ENCODE assay signal across 8 mouse cellular contexts in genomic region chr12:21286243-21286622, GRCm38 (mm10). TPM values are rescaled to one million over a fixed set of nuclear protein-coding genes. Genes with fewer than 3 reads are reported as not detected.
DNase-seq lines count a peak whose midpoint lies in the region; ATAC-seq and TF ChIP-seq lines count a peak whose summit lies in the region.

Itgb1bp1 (minus strand) TSS chr12:21286284.

- TF ChIP-seq CTCF in cerebellum, adult 2 months (IDR thresholded peaks at IDR 0.05; ENCODE audit: borderline replicate concordance, insufficient read depth, low read depth, low read length), result no peak
- no peak for TF ChIP-seq CTCF in forebrain, postnatal 0 days (IDR thresholded peaks at IDR 0.05; ENCODE audit: low read depth)

- peak; percentile 36; the same call in 1 of the 2 replicates for TF ChIP-seq POLR2A in cerebellum, adult 2 months (IDR thresholded peaks at IDR 0.05; ENCODE audit: borderline replicate concordance, insufficient read depth, low read length)

- H3K4me1 ChIP-seq in cerebellum, adult 2 months (ENCODE audit: control insufficient read depth, insufficient read depth, low read length), result no peaks in the 10 kb centered on the region
- 0 out of 2 replicates have a peak, but pooled peaks cover 7% of the 10 kb centered on the region for H3K4me1 ChIP-seq in forebrain, postnatal 0 days (ENCODE audit: insufficient read depth)
- H3K4me1 ChIP-seq in neural tube, embryonic 14.5 days (ENCODE audit: control insufficient read depth, insufficient read depth, low read length), result peaks cover 17% of the 10 kb centered on the region

- DNase-seq in MN1 (ENCODE audit: low spot score), result peak; percentile 98
- DNase-seq in cerebellum, adult 2 months, result peak; percentile 99
- peak; percentile 99 for DNase-seq in forebrain, postnatal 0 days
- DNase-seq in heart, postnatal 36 days, result peak in 1 of 2 experiments; percentile 99
- DNase-seq in layer of hippocampus, adult 18-20 months (ENCODE audit: low spot score in 2 of 2), result peak; percentile 98 to 99
- DNase-seq in lung, adult 18-20 months, result peak; percentile 99
- peak; percentile 95 to 96 for DNase-seq in thymus, adult 18-20 months

- ATAC-seq in forebrain, postnatal 0 days, result peak; percentile 98
- peak; percentile 97 for ATAC-seq in neural tube, embryonic 14.5 days (ENCODE audit: low read depth)

- peak within 1 kb of the TSS; percentile 79 for H3K4me3 ChIP-seq in cerebellum, adult 2 months (replicated peaks; ENCODE audit: insufficient read depth, low read depth, low read length)
- peak within 1 kb of the TSS; percentile 76 for H3K4me3 ChIP-seq in forebrain, postnatal 0 days (ENCODE audit: low read depth, low read length)
- peak within 1 kb of the TSS; percentile 82 for H3K4me3 ChIP-seq in neural tube, embryonic 14.5 days (ENCODE audit: low read depth, low read length)

- H3K27ac ChIP-seq in cerebellum, adult 2 months (ENCODE audit: insufficient read depth, low read length), result peak within 1 kb of the TSS; percentile 75
- H3K27ac ChIP-seq in forebrain, postnatal 0 days (ENCODE audit: low read depth, low read length), result peak within 1 kb of the TSS; percentile 93
- peak within 1 kb of the TSS; percentile 92 for H3K27ac ChIP-seq in neural tube, embryonic 14.5 days (ENCODE audit: low read depth, low read length)

- intact Hi-C loops in heart, postnatal 36 days (cut with DNase I), result loop anchor here (2.0 kb wide), 2 partner anchors 31 to 131 kb away; partner anchors contain the start of genes Iah1 and Ywhaq

- H3K4me2 ChIP-seq in forebrain, postnatal 0 days (ENCODE audit: low read depth), result peak within 1 kb of the TSS; percentile 67
- peak within 1 kb of the TSS; percentile 81 for H3K4me2 ChIP-seq in neural tube, embryonic 14.5 days (ENCODE audit: low read depth, low read length)

- H3K27me3 ChIP-seq in cerebellum, adult 2 months (ENCODE audit: control insufficient read depth, insufficient read depth, low read length), result no peaks in the 10 kb centered on the region
- H3K27me3 ChIP-seq in forebrain, postnatal 0 days (ENCODE audit: insufficient read depth, low read length), result no peaks in the 10 kb centered on the region
- H3K27me3 ChIP-seq in neural tube, embryonic 14.5 days (ENCODE audit: control insufficient read depth, insufficient read depth, low read length), result no peaks in the 10 kb centered on the region

- peak within 1 kb of the TSS; percentile 80 for H3K9ac ChIP-seq in forebrain, postnatal 0 days
- H3K9ac ChIP-seq in neural tube, embryonic 14.5 days (replicated peaks; ENCODE audit: low read depth, low read length), result peak within 1 kb of the TSS; percentile 91

- under 1% methylated on average over 28 of the region's 28 CpGs for WGBS in cerebellum, adult 2 months
- WGBS in forebrain, postnatal 0 days, result under 1% methylated on average over 28 of the region's 28 CpGs
- WGBS in neural tube, embryonic 14.5 days, result under 1% methylated on average over 28 of the region's 28 CpGs

- no peaks in the 10 kb centered on the region for H3K9me3 ChIP-seq in forebrain, postnatal 0 days (ENCODE audit: low read length)
- no peaks in the 10 kb centered on the region for H3K9me3 ChIP-seq in neural tube, embryonic 14.5 days (ENCODE audit: control insufficient read depth, low read length)

- peaks cover 12% of the 10 kb centered on the region for H3K36me3 ChIP-seq in forebrain, postnatal 0 days (ENCODE audit: insufficient read depth)
- peaks cover 3% of the 10 kb centered on the region; the same call in 1 of the 2 replicates for H3K36me3 ChIP-seq in neural tube, embryonic 14.5 days (ENCODE audit: control insufficient read depth, insufficient read depth, low read length)

RNA-seq across cellular contexts. Expression of gene Itgb1bp1, which starts in this region (rescaled TPM):
- polyA plus RNA-seq in cerebellum, adult 2 months (2012; rRNA removed), result 66.9 and 70.6 TPM in 2 replicates
- total RNA-seq in forebrain, postnatal 0 days (2014; rRNA removed), result 23.9 and 36.9 TPM in 2 replicates
- polyA plus RNA-seq in forebrain, postnatal 0 days (2015; fragmentation: Nextera tagmentation; extraction: Ambion mirVana), result 37.4 and 40.2 TPM in 2 replicates
- 10 to 100 TPM; 44.6 to 44.9 TPM for total RNA-seq in heart, postnatal 36 days (2021)
- total RNA-seq in layer of hippocampus, adult 18-20 months (2021), result 10 to 100 TPM; 40.7 to 43.4 TPM
- polyA plus RNA-seq in neural tube, embryonic 14.5 days (2014; fragmentation: Nextera tagmentation; extraction: Ambion mirVana), result 40.5 and 40.6 TPM in 2 replicates
